Mouse (Mus musculus) ES-E14 (cell line): ENCODE measurements around the gene Zg16. TPM values are rescaled to one million over a fixed set of nuclear protein-coding genes. Genes with fewer than 3 reads are reported as not detected.
A peak's percentile ranks its signal among the peaks of the same experiment; 100 is the strongest.

Experiments used
- DNase-seq: peaks from one replicate; pipeline ENCODE4 v3.0.0-alpha.2; 2013; ENCODE audit warnings: low read depth, low spot score
- H3K27ac ChIP-seq: 2 replicates; pipeline ENCODE4 v1.5.1; 2012; ENCODE audit warnings: low read depth, mild to moderate bottlenecking, low read length, moderate library complexity, mixed read lengths; ENCODE audit not compliant: poor library complexity, insufficient read depth, severe bottlenecking
- H3K36me3 ChIP-seq: 2 replicates; pipeline ENCODE4 v1.6.1; 2012; ENCODE audit warnings: mild to moderate bottlenecking, low read length, moderate library complexity, mixed read lengths; ENCODE audit not compliant: control insufficient read depth, poor library complexity, insufficient read depth, severe bottlenecking
- H3K4me1 ChIP-seq, 2 experiments: fragments of 150-350 bp in 1 of 2; sonication (generic) in 1 of 2; 2 replicates each; pipeline ENCODE4 v1.6.1; 2012; ENCODE audit warnings: low read length in 2 of 2, mild to moderate bottlenecking in 1 of 2, mixed read lengths in 1 of 2; ENCODE audit not compliant: control insufficient read depth in 2 of 2, insufficient read depth in 2 of 2, poor library complexity in 1 of 2
- H3K4me3 ChIP-seq, 2 experiments: fragments of 150-350 bp in 1 of 2; sonication (generic) in 1 of 2; 2 replicates each; pipeline ENCODE4 v1.5.1; 2012; ENCODE audit warnings: low read length in 2 of 2, low read depth in 1 of 2, mild to moderate bottlenecking in 1 of 2, mixed read lengths in 1 of 2; ENCODE audit not compliant: insufficient read depth in 1 of 2, poor library complexity in 1 of 2, severe bottlenecking in 1 of 2
- H3K9ac ChIP-seq: 2 replicates; pipeline ENCODE4 v1.6.1; 2012; ENCODE audit warnings: low read depth, mild to moderate bottlenecking, low read length, mixed read lengths; ENCODE audit not compliant: poor library complexity, insufficient read depth, severe bottlenecking
- H3K9me3 ChIP-seq: fragments of 150-350 bp; sonication (generic); 2 replicates; pipeline ENCODE4 v1.6.1; 2012; ENCODE audit warnings: low read depth, mild to moderate bottlenecking, low read length; ENCODE audit not compliant: control insufficient read depth, insufficient read depth
- CHD2 ChIP-seq: IDR thresholded peaks from 2 replicates; pipeline ENCODE4 v1.6.1; 2014; ENCODE audit warnings: mild to moderate bottlenecking, low read depth, low read length, inconsistent platforms
- HCFC1 ChIP-seq: IDR thresholded peaks from 2 replicates; pipeline ENCODE4 v1.6.1; 2012; ENCODE audit warnings: low read length, inconsistent platforms, borderline replicate concordance; ENCODE audit not compliant: insufficient read depth
- MAFK ChIP-seq: IDR thresholded peaks from 2 replicates; pipeline ENCODE4 v1.6.1; 2014; ENCODE audit warnings: mild to moderate bottlenecking, low read depth, low read length, inconsistent platforms; ENCODE audit not compliant: insufficient read depth
- ZC3H11A ChIP-seq: IDR thresholded peaks from 2 replicates; pipeline ENCODE4 v1.6.1; 2012; ENCODE audit warnings: low read depth, mild to moderate bottlenecking, inconsistent platforms, low read length, borderline replicate concordance
- ZNF384 ChIP-seq: IDR thresholded peaks from 2 replicates; pipeline ENCODE4 v1.6.1; 2012; ENCODE audit warnings: low read depth, low read length, inconsistent platforms
- in situ Hi-C, 2 experiments: fragments of 600-800 bp; cut with MboI; formaldehyde crosslinking; loops; one replicate each; pipeline ENCODE4 v1.15.1; 2025; ENCODE audit warnings: low sequenced_read_pairs in 2 of 2, inconsistent platforms in 1 of 2; ENCODE audit not compliant: unreplicated experiment in 2 of 2
- total RNA-seq: library from RNA; depleted of rRNA; stranded (reverse); fragments of 300-350 nt; gene quantifications from 2 replicates; pipeline ENCODE4 v1.2.3, GENCODE M21; 2012

Zg16 gene
- total RNA-seq, 1 experiment, result not detected

- peak overlapping the region; percentile 73 to 91 for H3K4me3 ChIP-seq
- peaks cover 2 to 7% of the 10 kb centered on the region in 2 experiments; a peak in 3 of 4 replicates for H3K4me1 ChIP-seq
- H3K9me3 ChIP-seq, result no peaks in the 10 kb centered on the region
- peak overlapping the region; percentile 84 for H3K27ac ChIP-seq
- H3K36me3 ChIP-seq, result peaks cover 12% of the 10 kb centered on the region
- in situ Hi-C loops, result no loop called here
- H3K9ac ChIP-seq, result peak overlapping the region; percentile 95
- no peak for DNase-seq
- no peak for TF ChIP-seq HCFC1
- TF ChIP-seq CHD2, result no peak
- TF ChIP-seq ZNF384, result no peak
These were observed 70.6 kb downstream of the Zg16 start for GRCm38 (mm10) chr7:127016486-127016938.

DNA sequence TGATC lies 70.8 kb downstream of the Zg16 start, which contains the start of gene Pagr1b:
Gene Pagr1b, minus strand, starts transcription at position 4 of the 5 bp plus-strand sequence.
- peak within 1 kb of the TSS; percentile 84 for H3K27ac ChIP-seq
- peaks cover 12% of the 10 kb centered on the region for H3K36me3 ChIP-seq
- H3K9ac ChIP-seq, result peak within 1 kb of the TSS; percentile 95
- no peaks in the 10 kb centered on the region for H3K9me3 ChIP-seq
- DNase-seq, result no peak
- TF ChIP-seq ZNF384, result no peak
- no peak for TF ChIP-seq HCFC1
- TF ChIP-seq CHD2, result no peak
- TF ChIP-seq MAFK, result no peak
- no peak for TF ChIP-seq ZC3H11A
- in situ Hi-C loops, result no loop called here
- peak within 1 kb of the TSS; percentile 73 to 91 for H3K4me3 ChIP-seq
- H3K4me1 ChIP-seq, result peaks cover 2 to 7% of the 10 kb centered on the region in 2 experiments; a peak in 3 of 4 replicates

DNA sequence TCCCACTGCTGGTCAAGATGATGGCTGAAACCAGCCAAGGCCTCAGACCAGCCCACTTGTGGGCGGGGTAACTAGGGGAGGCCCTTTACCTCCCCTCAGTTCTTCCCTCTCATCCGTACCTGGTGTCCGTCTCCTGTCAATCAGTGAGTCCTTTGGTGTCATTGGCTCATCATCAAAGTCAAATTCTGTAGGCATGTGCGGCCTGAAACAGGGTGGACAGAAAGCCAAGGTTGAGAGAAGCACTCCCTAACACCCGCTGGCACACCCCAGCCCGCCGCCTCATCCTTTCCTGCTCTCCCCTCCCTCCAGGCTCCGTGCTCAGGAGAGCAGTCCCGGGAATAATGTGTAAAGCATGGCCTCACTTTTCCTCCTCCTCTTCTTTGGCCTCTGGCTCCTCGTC lies 71.0 kb downstream of the Zg16 start:
- in situ Hi-C loops, result no loop called here
- TF ChIP-seq ZNF384 (no peak), CHD2 (no peak), MAFK (no peak), HCFC1 (no peak), ZC3H11A (no peak)
- Histone ChIP-seq H3K4me3 (peak overlapping the region; percentile 73 to 91), H3K27ac (peak overlapping the region; percentile 84), H3K36me3 (peaks cover 12% of the 10 kb centered on the region), H3K9ac (peak overlapping the region; percentile 95), H3K9me3 (no peaks in the 10 kb centered on the region), H3K4me1 (peaks cover 2 to 7% of the 10 kb centered on the region in 2 experiments; a peak in 3 of 4 replicates)
- DNase-seq, result peak; percentile 83

- H3K4me1 ChIP-seq, result peaks cover 2 to 7% of the 10 kb centered on the region in 2 experiments; a peak in 3 of 4 replicates
- in situ Hi-C loops, result no loop called here
- TF ChIP-seq MAFK, result no peak
- no peak for TF ChIP-seq ZNF384
- H3K4me3 ChIP-seq, result no peak overlapping the region
- peak overlapping the region; percentile 28 for H3K27ac ChIP-seq
- peaks cover 12% of the 10 kb centered on the region for H3K36me3 ChIP-seq
- no peak for DNase-seq
- no peaks in the 10 kb centered on the region for H3K9me3 ChIP-seq
- peak overlapping the region; percentile 22; the same call in 1 of the 2 replicates for H3K9ac ChIP-seq
These were observed 72.1 kb downstream of the Zg16 start for GRCm38 (mm10) chr7:127014993-127015392.

DNA sequence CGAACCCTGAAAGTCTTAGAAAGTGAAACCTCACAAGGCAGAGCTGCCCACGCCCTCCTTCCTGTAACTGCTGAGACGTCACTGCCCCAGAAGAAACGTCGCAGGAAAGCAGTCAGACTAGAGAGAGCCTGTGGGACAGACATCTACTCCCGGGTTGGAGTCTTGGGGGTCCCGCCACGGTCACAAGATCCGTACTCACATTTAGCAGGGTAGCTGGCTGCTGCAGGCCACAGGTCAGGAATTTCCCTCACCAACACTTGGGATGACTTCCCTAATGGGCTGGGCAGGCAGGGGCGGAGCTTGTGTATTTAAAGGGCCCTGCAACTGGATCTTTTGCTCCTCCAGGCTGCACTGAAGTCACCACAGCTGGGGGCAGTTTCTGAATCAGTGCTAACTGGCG lies 72.8 kb downstream of the Zg16 start, which contains the start of gene Mvp:
Gene Mvp, minus strand, starts transcription at position 302 of the 400 bp plus-strand sequence.
- H3K4me3 ChIP-seq, result peak within 1 kb of the TSS; percentile 53 to 68
- H3K9ac ChIP-seq, result peak within 1 kb of the TSS; percentile 58; the same call in 1 of the 2 replicates
- no peaks in the 10 kb centered on the region for H3K9me3 ChIP-seq
- peak within 1 kb of the TSS; percentile 28 for H3K27ac ChIP-seq
- TF ChIP-seq HCFC1 (no peak), MAFK (no peak), CHD2 (no peak), ZC3H11A (no peak)
- in situ Hi-C loops, result no loop called here
- H3K36me3 ChIP-seq, result peaks cover 12% of the 10 kb centered on the region
- DNase-seq, result no peak
- peaks cover 2 to 8% of the 10 kb centered on the region in 2 experiments; a peak in 3 of 4 replicates for H3K4me1 ChIP-seq
